Mouse (Mus musculus) hindbrain, embryonic 14.5 days (tissue): ENCODE measurements at regions not wholly inside any gene's neighbourhood (a gene's known extent, or its start where the extent isn't known, plus 50 kb on each side); places are given as distances from the start of the nearest gene placed in this dataset.

ENCODE experiments used
- ATAC-seq: fragments of 200-750 bp; cut with Nextera tagmentation; 2 replicates; pipeline ENCODE4 v1.8.0; 2017; ENCODE audit warnings: moderate number of reproducible peaks, mild to moderate bottlenecking, moderate TSS enrichment, moderate library complexity; ENCODE audit not compliant: low FRiP score
- DNase-seq: peaks from one replicate; pipeline ENCODE4 v3.0.0-alpha.2; 2015; ENCODE audit warnings: low spot score
- H3K27ac ChIP-seq: fragments of 300-500 bp; sonication (generic); 2 replicates; pipeline ENCODE4 v1.5.1; 2014; ENCODE audit warnings: mild to moderate bottlenecking, moderate library complexity
- H3K27me3 ChIP-seq: fragments of 300-500 bp; sonication (generic); 2 replicates; pipeline ENCODE4 v1.6.1; 2014; ENCODE audit warnings: mild to moderate bottlenecking, low read length, mixed read lengths; ENCODE audit not compliant: control insufficient read depth, insufficient read depth
- H3K36me3 ChIP-seq: fragments of 300-500 bp; sonication (generic); replicated peaks from 2 replicates; pipeline ENCODE4 v1.6.1; 2014; ENCODE audit not compliant: control insufficient read depth, insufficient read depth
- H3K4me1 ChIP-seq: fragments of 300-500 bp; sonication (generic); replicated peaks from 2 replicates; pipeline ENCODE4 v1.6.1; 2014; ENCODE audit warnings: antibody characterized with exemption, low read length, mixed read lengths; ENCODE audit not compliant: control insufficient read depth, insufficient read depth
- H3K4me2 ChIP-seq: fragments of 300-500 bp; sonication (generic); replicated peaks from 2 replicates; pipeline ENCODE4 v1.6.1; 2014; ENCODE audit warnings: mild to moderate bottlenecking, moderate library complexity
- H3K4me3 ChIP-seq: fragments of 300-500 bp; sonication (generic); replicated peaks from 2 replicates; pipeline ENCODE4 v1.5.1; 2014; ENCODE audit warnings: mild to moderate bottlenecking, low read length
- H3K9ac ChIP-seq: fragments of 300-500 bp; sonication (generic); 2 replicates; pipeline ENCODE4 v1.6.1; 2014
- H3K9me3 ChIP-seq: fragments of 300-500 bp; sonication (generic); 2 replicates; pipeline ENCODE4 v1.6.1; 2016; ENCODE audit warnings: low read length; ENCODE audit not compliant: control insufficient read depth
- WGBS: fragments of 180-500 bp; shearing (Covaris S2); extraction: QIAGEN DNeasy Blood & Tissue Kit; methylation state at CpG from one replicate; pipeline ENCODE4 v1.1.7; 2014; 5-methylcytosine and 5-hydroxymethylcytosine counted together

- Histone ChIP-seq H3K9ac (no peak overlapping the region), H3K36me3 (no peaks in the 10 kb centered on the region), H3K4me2 (no peak overlapping the region), H3K27ac (no peak overlapping the region), H3K4me3 (no peak overlapping the region), H3K9me3 (peaks cover 8% of the 10 kb centered on the region; the same call in 1 of the 2 replicates), H3K4me1 (no peaks in the 10 kb centered on the region), H3K27me3 (no peaks in the 10 kb centered on the region)
- WGBS = 22% methylated on average over 1 of the region's 1 CpGs
- DNase-seq (no peak), ATAC-seq (no peak)
Observed at GRCm38 (mm10) chr4:58728641-58729040, 58.9 kb downstream of the Olfr267 start.

GRCm38 (mm10) chr4:58726424-58726823 is 61.1 kb downstream of the Olfr267 start:
- H3K4me2 ChIP-seq = no peak overlapping the region
- no peak overlapping the region for H3K9ac ChIP-seq
- DNase-seq = no peak
- no peak overlapping the region for H3K4me3 ChIP-seq
- H3K4me1 ChIP-seq = no peaks in the 10 kb centered on the region
- no peaks in the 10 kb centered on the region for H3K27me3 ChIP-seq
- no peak overlapping the region for H3K27ac ChIP-seq
- no peaks in the 10 kb centered on the region for H3K36me3 ChIP-seq
- peaks cover 8% of the 10 kb centered on the region; the same call in 1 of the 2 replicates for H3K9me3 ChIP-seq
- ATAC-seq = no peak
- WGBS = 50% methylated on average over 2 of the region's 2 CpGs

GRCm38 (mm10) chr4:58722772-58723171 is 64.7 kb downstream of the Olfr267 start:
- H3K9me3 ChIP-seq = no peaks in the 10 kb centered on the region
- WGBS = 51% methylated on average over 9 of the region's 9 CpGs
- H3K27me3 ChIP-seq = no peaks in the 10 kb centered on the region
- ATAC-seq (no peak), DNase-seq (no peak)
- H3K36me3 ChIP-seq = no peaks in the 10 kb centered on the region
- H3K9ac ChIP-seq = no peak overlapping the region
- H3K4me1 ChIP-seq = no peaks in the 10 kb centered on the region
- no peak overlapping the region for H3K4me2 ChIP-seq
- H3K27ac ChIP-seq = no peak overlapping the region
- H3K4me3 ChIP-seq = no peak overlapping the region

- Histone ChIP-seq H3K4me2 (no peak overlapping the region), H3K4me1 (0 out of 2 replicates have a peak, but pooled peaks cover 3% of the 10 kb centered on the region), H3K27me3 (no peaks in the 10 kb centered on the region), H3K9me3 (no peaks in the 10 kb centered on the region), H3K9ac (no peak overlapping the region), H3K27ac (no peak overlapping the region), H3K4me3 (no peak overlapping the region), H3K36me3 (no peaks in the 10 kb centered on the region)
- DNase-seq (no peak), ATAC-seq (no peak)
- 62% methylated on average over 8 of the region's 8 CpGs for WGBS
Observed at GRCm38 (mm10) chr4:58720682-58721081, 66.8 kb downstream of the Olfr267 start.

GRCm38 (mm10) chr4:58716426-58716825 is 71.1 kb downstream of the Olfr267 start:
- H3K9me3 ChIP-seq = no peaks in the 10 kb centered on the region
- no peak overlapping the region for H3K27ac ChIP-seq
- H3K36me3 ChIP-seq = no peaks in the 10 kb centered on the region
- DNase-seq = no peak
- ATAC-seq = no peak
- H3K4me1 ChIP-seq = 0 out of 2 replicates have a peak, but pooled peaks cover 3% of the 10 kb centered on the region
- H3K27me3 ChIP-seq = no peaks in the 10 kb centered on the region
- WGBS = 51% methylated on average over 11 of the region's 11 CpGs
- no peak overlapping the region for H3K4me2 ChIP-seq
- H3K9ac ChIP-seq = no peak overlapping the region
- no peak overlapping the region for H3K4me3 ChIP-seq

GRCm38 (mm10) chr4:58715846-58716245 is 71.7 kb downstream of the Olfr267 start:
- ATAC-seq (no peak), DNase-seq (no peak)
- 89% methylated on average over 8 of the region's 8 CpGs for WGBS

GRCm38 (mm10) chr4:58714221-58714620 is 73.3 kb downstream of the Olfr267 start:
- Histone ChIP-seq H3K4me2 (no peak overlapping the region), H3K27me3 (no peaks in the 10 kb centered on the region), H3K4me1 (0 out of 2 replicates have a peak, but pooled peaks cover 3% of the 10 kb centered on the region), H3K27ac (no peak overlapping the region), H3K36me3 (no peaks in the 10 kb centered on the region), H3K9ac (no peak overlapping the region), H3K4me3 (no peak overlapping the region), H3K9me3 (no peaks in the 10 kb centered on the region)
- WGBS = 69% methylated on average over 13 of the region's 13 CpGs
- ATAC-seq (no peak), DNase-seq (no peak)

More at GRCm38 (mm10) chr4:58715846-58716245, 71.7 kb downstream of the Olfr267 start:
- Histone ChIP-seq H3K9ac (no peak overlapping the region), H3K27me3 (no peaks in the 10 kb centered on the region), H3K4me3 (no peak overlapping the region), H3K4me2 (no peak overlapping the region), H3K36me3 (no peaks in the 10 kb centered on the region), H3K9me3 (no peaks in the 10 kb centered on the region), H3K27ac (no peak overlapping the region), H3K4me1 (0 out of 2 replicates have a peak, but pooled peaks cover 3% of the 10 kb centered on the region)

GRCm38 (mm10) chr4:58712875-58713274 is 74.6 kb downstream of the Olfr267 start:
- Histone ChIP-seq H3K27ac (no peak overlapping the region), H3K9me3 (no peaks in the 10 kb centered on the region), H3K4me2 (no peak overlapping the region), H3K4me1 (0 out of 2 replicates have a peak, but pooled peaks cover 3% of the 10 kb centered on the region), H3K4me3 (no peak overlapping the region), H3K36me3 (no peaks in the 10 kb centered on the region), H3K9ac (no peak overlapping the region), H3K27me3 (no peaks in the 10 kb centered on the region)
- WGBS = 86% methylated on average over 2 of the region's 2 CpGs
- ATAC-seq = no peak
- no peak for DNase-seq

- no peak for DNase-seq
- H3K27me3 ChIP-seq = no peaks in the 10 kb centered on the region
- no peak overlapping the region for H3K4me2 ChIP-seq
- no peaks in the 10 kb centered on the region for H3K36me3 ChIP-seq
- no peaks in the 10 kb centered on the region for H3K9me3 ChIP-seq
- 0 out of 2 replicates have a peak, but pooled peaks cover 3% of the 10 kb centered on the region for H3K4me1 ChIP-seq
- WGBS = 83% methylated on average over 10 of the region's 10 CpGs
- ATAC-seq = no peak
- no peak overlapping the region for H3K27ac ChIP-seq
- H3K9ac ChIP-seq = no peak overlapping the region
- H3K4me3 ChIP-seq = no peak overlapping the region
Observed at GRCm38 (mm10) chr4:58712166-58712565, 75.3 kb downstream of the Olfr267 start.

GRCm38 (mm10) chr4:58699236-58699798 is 88.2 kb downstream of the Olfr267 start:
- ATAC-seq = no peak
- Histone ChIP-seq H3K4me2 (no peak overlapping the region), H3K4me1 (no peaks in the 10 kb centered on the region), H3K36me3 (no peaks in the 10 kb centered on the region), H3K9me3 (no peaks in the 10 kb centered on the region), H3K27ac (no peak overlapping the region), H3K9ac (no peak overlapping the region), H3K4me3 (no peak overlapping the region), H3K27me3 (no peaks in the 10 kb centered on the region)
- WGBS = 93% methylated on average over 11 of the region's 11 CpGs
- no peak for DNase-seq
